Mouse (Mus musculus) heart, adult 8-10 months (tissue): ENCODE measurements around the gene Gm5148. TPM values are rescaled to one million over a fixed set of nuclear protein-coding genes. Genes with fewer than 3 reads are reported as not detected.
A peak's percentile ranks its signal among the peaks of the same experiment; 100 is the strongest.

ENCODE experiments used
- DNase-seq: peaks from one replicate; pipeline ENCODE4 v3.0.0; 2022; ENCODE audit warnings: low spot score
- total RNA-seq, 4 experiments: library from RNA; stranded (reverse); gene quantifications; 2 replicates each; pipeline ENCODE4 v1.2.4; 2022

Gm5148 gene
- not detected for total RNA-seq

DNA sequence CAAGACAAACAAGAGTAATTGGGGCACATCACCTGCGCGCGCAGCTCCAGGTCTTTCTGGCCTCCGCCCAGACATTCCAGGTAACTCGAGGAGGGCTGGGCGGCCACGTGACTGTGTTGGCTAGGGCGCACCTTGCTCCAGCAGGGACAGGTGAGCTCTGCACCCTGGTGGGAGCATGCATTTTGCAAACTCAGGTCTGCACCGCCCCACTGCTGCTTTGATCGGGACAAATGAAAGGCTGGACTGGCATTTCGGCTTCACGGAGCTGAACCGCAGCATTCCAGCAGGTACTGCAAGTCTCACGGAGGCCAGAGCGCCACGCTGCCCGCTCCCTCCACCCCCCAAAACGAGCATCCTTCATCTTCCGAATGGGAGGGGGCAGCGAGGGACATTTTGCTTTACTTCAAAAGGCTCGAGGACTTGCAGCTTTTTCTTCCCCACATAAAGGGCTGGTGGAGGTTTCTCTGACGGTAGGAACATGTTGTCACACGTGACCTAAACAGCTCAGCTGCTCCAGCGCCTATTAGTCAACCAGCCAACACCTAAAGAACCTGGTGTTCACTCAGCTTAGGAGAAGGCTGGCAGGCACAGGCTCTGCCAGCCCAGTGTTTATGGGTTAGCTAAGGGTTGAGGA lies at the start of gene Gm5148:
TSS of gene Gm5148 (minus strand) at position 320 of the 634 bp plus-strand sequence.
- DNase-seq, result no peak

DNA sequence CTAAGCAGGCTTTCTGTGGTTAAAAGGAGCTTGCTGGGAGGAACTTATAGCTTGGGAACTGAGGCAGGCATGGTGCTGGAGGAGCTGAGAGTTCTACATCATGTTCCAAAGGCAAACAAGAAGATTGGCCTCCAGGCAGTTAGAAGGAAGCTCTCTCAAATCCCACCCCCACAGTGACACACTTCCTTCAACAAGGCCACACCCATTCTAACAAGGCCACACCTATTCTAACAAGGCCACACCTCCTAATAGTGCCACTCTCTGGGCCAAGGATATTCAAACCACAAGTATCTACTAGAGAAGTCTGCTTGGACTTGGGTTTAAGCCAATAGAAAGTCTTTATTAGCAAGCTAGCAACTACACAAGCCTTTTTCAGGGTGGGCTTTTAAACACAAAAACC lies 46.7 kb upstream of the Gm5148 start:
- no peak for DNase-seq

DNA sequence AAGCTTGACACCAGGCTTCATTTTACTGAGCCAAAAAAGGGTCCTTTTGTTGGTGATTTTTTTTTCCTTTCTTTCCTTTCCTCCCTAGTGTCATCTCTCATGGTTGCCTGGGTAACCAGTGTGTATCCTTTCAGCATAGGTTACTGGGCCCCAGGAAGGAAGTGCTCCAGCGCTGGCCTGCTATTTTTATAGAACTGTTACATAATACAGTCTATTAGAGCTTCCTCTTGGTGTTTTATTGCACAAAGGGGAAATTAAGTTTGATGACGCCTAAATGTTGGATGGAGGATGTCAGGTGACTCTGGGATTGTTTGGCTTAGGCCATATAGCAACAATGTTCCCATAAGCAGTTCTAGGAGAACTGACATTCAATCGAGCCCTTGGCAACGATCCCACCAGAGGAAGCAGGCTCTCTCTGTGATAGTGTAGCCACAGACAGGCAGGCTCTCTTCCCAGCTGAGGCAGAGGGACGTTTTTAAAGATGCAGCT lies 45.0 kb upstream of the Gm5148 start:
- DNase-seq, result peak; percentile 91

DNA sequence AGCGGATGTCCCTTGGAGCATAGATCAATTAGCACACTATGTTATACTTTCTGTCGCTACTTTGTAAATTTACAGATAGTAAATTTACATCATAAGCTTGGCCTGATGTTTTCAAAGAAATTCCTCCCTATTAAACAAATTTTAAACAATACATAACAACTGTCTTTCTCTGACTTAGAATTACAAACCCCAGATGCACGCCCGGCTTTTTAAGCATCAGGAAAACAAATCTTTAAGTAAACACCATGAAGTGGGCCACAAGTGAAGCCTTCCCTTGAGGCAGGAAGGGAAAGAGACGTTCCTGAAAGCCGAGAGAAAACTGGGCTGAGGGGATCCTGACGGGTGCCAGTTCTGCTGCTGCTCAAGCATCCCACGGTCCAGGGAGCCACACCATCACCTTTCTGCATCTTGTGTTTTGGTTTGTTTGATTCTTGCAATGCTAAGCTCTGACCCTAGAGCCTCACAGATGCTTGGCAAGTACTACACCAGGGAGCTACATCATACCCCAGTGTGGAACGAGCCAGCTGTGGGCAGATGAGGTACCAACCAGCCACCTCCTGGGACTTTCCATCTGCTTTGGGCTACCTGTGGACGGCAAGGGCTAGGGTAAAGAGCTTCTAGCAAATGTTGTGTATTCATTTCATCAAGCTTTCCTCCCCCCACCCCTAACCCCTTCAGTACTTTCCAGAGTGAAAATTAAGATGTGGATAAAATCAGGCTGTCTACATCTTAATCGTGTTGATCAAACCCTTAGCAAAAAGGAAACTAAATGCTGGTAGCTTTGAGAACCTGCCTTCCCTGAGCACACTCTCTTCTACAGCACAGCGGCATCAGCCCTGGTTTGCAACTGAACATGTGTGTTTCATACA lies 43.1 kb upstream of the Gm5148 start:
- no peak for DNase-seq

DNA sequence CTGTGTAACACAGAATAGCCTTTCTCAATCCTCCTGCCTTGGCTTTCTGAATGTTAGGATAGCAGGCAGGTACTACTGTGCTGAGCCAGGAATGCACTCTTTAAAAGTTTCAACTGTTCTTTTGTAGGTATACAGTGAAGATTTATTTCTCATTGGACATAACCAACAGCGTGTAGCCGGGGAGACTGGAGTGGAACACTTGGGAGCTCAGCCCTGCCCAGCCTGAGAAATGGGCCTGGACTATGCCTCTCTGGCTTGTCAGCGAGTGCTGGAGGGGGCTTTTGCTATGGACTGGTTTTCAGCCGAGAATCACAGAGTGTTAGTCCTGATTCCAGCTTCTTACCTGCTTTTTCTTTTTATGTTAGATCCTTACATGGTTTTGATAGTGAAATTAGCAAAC lies 42.3 kb upstream of the Gm5148 start:
- DNase-seq, result no peak

DNA sequence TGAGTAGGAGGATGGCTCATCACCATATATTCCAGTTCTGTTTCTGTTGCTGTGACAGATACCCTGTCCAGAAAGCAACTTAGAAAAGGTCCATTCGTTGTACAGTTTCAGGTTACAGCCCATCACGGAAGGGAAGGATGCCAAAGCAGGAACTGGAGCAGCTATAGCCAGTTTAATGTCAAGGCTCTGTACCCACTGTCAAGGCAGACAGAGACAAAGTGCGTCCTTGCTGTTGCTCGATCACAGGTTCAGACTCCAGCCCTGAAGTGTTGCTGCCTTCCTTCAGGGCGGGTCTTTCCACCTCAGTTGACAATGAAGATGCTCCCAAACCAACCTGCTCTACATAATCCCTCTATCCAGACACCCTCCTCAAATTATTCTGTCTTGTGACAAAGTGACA lies 41.7 kb upstream of the Gm5148 start:
- no peak for DNase-seq

DNA sequence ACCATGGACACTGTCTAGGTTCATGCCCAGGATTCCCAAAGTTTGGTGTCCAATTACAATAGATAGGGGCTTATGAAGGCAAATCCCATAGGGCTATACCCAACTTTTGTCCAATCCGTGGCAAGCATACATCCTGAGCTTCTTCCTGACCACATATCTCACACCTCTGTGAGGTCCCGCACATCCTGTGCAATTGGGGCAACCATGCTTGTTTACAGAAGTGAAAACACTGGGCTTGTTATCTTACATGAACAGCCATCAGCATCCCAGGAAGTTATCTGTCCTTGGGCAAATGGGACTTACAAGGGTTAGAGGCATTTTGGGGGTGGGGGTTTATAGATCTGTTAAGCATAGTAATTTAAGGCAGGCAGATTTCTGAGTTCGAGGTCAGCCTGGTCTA lies 41.0 kb upstream of the Gm5148 start:
- DNase-seq, result no peak

DNA sequence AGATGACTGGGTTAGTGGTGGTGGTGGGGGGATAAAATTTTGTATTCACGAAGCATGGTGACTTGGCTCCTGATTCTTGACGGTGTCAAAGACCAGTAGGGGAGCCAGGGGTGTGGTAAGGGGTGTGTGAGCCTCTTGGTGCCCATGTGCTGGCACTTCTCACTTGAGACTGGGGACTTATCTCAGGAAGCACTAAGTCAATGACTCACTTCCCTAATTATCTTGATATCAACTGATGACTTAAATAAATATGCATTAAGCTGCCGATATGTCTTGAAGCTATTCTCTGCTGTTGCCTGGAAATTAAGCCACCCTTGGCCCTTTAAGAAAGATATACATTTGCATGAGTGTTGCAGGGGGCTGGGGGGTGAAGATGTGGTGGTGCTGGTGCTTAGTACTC lies 38.0 kb upstream of the Gm5148 start:
- DNase-seq, result no peak

DNA sequence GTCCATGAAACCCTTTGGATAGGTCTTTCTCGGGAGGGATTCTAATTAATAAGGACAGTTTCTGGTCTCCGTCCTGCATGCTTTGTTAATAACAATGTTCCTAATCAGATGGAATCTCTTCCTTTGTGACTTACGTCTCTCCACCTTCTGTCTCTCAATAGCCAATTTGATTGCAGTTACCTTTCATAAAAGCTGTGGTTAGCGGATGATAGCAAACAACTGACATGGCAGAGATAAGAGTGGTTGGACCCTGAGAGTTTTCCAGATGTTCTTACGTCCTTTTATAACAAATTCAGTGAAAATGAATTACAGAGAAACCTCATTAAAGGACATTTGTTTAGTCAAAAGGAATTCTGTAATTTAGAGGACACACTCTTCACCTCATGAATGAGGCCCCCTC lies 37.5 kb upstream of the Gm5148 start:
- no peak for DNase-seq

DNA sequence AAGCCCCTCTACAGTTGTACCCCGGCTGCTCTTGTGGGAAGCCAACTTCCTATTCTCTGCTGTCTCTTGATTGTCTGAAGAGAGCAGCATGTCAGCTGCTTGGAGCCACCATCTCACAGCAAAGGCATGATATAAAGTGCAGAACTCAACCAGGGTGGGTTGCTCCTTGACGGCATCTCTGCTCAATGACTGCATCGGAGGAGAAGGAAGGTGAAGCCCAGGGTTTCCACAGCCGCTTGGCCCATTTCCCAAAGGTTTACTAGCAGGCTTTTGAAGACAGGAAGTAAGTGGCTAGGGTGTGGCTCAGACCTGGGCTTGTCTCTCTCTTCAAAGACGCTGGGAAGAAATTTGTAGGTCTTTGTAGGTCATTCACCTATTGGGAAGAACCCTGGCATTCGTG lies 36.6 kb upstream of the Gm5148 start:
- DNase-seq, result peak; percentile 48

DNA sequence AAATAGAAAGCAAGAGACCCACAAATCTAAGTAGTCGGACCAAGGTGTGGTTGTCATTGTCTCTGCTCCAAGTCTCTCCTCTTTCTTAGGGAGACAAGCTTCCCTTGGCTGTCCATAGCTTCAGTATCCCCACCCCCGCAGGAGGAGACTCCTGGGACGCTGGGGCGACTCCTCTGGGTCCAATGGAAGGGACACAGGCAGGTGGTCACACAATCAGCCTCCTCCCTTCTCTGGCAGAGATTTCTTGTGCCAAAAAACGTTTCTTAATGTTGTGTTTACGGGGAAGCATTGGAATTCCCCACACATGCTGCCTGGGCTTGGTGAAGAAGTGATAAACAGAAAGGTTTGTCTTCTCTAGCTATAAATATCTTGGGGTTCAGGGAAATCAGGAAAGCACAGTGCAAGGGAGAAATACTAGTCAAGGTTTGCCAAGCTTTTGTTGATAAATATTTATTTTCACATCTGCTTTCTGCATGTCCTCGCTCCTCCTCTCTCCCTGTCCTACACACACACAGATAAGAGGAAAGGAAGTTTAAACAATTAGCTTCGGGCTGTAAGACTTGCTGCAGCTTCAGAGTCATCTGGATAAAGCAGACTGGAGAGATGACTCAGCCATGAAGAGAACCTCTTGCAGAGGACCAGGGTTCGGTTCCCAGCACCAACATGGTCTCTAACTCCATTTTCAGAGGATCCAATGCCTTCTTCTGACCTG lies 34.5 kb upstream of the Gm5148 start:
- peak; percentile 73 for DNase-seq

DNA sequence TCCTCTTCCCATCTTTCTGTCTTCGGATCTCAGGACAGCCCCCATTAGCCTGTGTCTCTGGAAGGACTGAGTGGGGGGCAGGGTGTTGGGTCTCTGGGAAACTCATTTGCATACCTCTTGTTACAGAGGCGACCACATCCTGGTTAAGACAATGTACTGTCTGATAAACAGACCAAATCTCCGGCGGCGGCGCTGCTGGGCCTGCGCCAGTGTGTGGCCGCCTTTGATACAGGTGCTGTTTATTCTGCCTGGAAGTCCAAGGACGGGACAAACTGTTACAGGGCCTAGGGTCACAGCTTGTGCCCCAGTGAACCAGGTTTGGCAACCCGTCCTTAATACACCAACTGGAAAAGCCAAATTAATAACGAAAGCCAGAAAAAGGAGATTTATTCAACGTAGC lies 33.8 kb upstream of the Gm5148 start:
- peak; percentile 78 for DNase-seq

DNA sequence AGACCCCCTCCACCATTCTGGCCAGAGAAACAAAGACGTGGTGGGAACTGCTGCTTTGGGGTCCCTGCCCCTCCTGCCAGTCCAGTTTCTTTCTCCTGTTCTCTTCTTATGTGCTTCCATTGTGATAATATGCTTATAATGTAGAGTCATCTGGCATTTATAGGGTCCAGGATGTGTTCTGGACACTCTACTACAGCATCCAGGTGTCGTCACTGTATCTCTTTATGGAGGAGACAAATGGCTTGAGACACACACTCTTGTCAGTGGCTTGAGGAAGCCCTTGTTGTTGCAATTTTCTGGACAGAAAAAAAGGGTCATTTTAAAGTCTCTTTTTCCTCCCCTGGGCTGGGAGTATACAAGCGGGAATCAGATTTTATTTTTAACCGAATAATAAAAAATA lies 33.3 kb upstream of the Gm5148 start:
- DNase-seq, result no peak

DNA sequence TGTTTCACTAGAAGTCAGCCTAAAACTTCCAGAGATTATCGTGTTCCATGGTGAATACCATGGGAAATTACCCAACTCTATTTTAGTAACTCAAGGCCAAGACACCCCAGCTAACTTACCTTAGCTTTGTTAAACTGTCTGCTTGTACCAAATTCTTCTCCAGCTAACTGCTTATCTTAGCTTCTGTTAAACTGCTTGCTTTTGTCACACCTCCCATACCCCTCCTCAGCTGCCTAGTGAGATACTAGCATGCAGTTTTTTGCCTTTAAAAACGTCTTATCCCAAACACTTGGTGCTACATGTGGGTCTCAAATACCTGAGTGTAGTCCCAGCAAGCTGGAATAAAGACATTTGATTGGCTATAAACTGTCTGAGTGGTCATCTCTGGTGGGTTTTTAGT lies 31.7 kb upstream of the Gm5148 start:
- DNase-seq, result no peak

DNA sequence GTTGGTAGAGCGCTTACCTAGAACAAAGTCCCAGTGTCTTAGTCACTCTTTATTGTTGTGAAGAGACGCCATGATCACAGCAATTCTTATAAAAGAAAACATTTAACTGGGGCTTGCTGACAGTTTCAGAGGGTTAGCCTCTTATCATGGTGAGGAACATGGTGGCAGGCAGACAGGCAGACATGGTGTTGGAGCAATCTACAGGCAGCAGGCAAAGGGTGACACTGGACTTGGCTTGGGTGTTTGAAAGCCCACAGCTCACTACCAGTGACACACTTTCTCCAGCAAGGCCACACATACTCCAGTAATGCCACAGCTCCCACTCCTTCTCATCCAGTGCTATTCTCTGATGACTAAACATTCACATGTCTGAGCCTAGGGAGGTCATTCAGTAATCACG lies 30.3 kb upstream of the Gm5148 start:
- no peak for DNase-seq

DNA sequence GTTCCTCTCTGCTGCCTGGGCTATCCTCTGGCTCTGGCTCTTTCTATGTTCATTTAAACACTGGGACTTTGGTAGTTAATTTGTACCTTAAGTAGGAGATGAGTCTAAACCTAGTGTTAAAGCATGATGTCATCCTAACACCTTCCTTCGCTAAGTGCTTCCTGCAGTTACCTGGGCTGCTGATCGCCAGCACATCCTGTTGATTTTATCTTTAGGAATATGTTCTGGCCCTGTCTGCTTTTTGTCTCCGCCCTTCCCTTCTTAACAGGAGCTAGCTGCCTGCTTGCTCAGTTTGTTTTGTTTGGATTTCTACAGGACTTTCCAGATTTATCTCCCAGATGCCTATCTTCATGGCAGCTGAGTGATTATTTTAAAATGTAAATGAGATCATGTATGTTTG lies 28.9 kb upstream of the Gm5148 start:
- no peak for DNase-seq

DNA sequence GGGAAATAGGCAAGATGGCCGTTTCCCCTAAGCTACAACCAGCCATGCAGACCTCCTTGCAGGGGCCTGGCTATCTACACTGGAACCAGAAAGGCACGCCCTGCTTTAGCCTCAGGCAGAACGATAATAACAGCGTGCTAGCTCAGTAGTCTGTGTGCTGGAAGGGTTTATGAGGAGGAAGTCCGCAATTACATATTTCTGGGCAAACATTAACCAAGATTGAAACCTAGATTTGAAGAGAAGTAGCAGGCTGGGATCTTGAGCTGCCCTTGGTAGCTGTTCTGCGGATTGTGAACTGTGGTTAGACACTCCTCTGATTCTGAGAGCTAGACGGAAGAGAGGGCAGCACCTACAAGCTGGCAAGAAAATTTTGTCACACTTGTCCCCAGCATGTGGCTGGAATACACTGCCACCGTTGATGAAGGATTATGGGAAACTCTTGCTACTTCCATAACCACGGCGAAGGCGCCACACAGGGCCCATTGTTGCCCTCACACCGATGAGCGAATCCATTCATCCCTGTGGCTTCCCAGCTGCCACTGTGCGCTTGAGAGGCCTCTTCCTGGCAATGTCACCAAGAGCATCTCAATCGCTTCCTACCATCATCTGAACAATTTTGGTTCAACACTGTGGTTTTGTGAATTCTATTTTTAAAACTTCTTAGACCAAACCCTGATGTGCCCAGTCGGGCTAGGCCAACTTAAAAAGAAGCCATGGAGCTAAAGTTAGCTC lies 23.9 kb upstream of the Gm5148 start:
- DNase-seq, result no peak

DNA sequence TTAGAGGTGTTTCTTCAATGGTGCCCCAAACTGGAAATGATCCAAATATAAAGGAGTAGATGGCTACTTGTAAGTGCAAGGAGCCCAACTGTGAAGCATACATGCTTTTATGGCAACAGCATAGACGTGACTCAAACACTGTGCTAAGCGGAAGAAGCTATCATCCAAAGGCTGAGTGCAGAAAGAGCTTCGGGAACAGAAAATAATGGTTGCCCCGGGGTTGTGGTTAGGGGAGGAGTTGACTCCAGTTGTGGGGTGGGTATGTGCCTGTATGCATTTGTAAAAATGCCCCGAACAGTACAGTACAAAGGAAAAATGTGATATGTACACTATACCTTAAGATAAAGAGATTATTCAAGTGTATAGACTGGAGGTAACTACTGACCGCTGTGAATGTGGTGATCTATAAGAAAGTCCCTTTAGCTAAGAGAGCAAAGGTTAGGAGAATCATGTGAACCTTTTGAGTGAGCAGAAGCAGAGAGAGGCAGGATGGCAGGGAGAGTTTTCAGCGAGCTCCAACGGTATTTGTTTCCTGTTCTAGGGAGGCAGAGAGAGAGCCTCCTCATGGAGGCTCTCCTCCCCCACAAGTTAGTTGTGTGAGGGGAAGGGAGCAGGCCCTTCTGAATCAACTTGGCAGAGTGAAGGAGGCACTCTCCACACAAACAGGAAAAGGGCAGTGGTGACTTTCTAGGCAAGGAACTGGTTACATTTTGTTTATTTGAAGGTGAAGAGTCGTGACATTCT lies 23.1 kb upstream of the Gm5148 start:
- DNase-seq, result no peak

DNA sequence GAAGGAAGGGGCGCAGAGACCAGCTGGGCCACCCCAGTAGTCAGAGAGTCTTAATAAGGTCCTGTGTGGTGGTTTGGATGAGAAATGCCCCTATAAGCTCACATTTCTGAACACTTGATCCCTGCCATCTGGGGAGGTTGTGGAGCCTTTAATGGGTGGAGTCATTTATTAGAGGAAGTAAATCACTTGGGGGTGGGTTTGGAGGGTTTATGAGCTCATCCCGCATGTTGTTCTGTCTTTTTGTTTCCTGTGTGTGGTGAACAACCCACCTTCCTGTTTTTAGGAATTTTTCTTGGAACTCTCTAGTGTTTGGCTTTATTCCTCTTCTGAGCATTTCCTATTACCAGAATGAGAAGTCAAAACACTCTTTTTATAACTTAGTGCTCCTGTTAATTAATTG lies 19.8 kb upstream of the Gm5148 start:
- DNase-seq, result no peak

DNA sequence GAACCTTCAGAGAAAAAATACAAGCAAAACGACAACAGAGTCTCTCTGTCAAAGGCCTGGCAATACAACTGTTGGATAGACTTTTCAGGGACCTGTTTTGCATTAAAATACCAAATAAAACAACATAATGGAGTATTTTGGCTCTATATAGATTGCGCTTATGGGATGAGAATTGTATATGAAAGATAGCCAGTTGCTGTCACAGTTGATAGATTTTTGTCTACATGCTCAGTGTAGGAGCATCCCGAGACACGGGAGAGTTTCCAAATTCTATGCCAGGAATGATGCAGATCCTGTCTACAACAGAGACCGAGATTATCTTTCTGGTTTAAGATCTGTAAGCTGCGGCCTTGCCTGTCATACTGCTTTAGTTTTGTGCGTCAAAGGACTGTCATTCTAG lies 15.7 kb upstream of the Gm5148 start:
- DNase-seq, result no peak
